Mouse (Mus musculus) MEL (cell line): ENCODE data around the gene N6amt1. TPM values are rescaled to one million over a fixed set of nuclear protein-coding genes. Genes with fewer than 3 reads are reported as not detected.

Experiments
- DNase-seq: peaks from one replicate; pipeline ENCODE4 v3.0.0; 2011; ENCODE audit warnings: low read depth, low spot score
- H3K27ac ChIP-seq: 2 replicates; pipeline ENCODE4 v1.5.1; 2012; ENCODE audit warnings: low read depth, mild to moderate bottlenecking, control low read depth, low read length, moderate library complexity; ENCODE audit not compliant: control insufficient read depth
- H3K27me3 ChIP-seq, 2 experiments: fragments of 150-350 bp in 1 of 2; sonication (generic) in 1 of 2; 2 replicates each; pipeline ENCODE4 v1.6.1; 2012; ENCODE audit warnings: low read length in 2 of 2, mild to moderate bottlenecking in 2 of 2, improper control_type of control experiment in 1 of 2, moderate library complexity in 1 of 2; ENCODE audit not compliant: insufficient read depth in 2 of 2, control insufficient read depth in 1 of 2
- H3K36me3 ChIP-seq, 2 experiments: 2 replicates each; pipeline ENCODE4 v1.6.1; 2012 to 2014; ENCODE audit warnings: low read length in 2 of 2, improper control_type of control experiment in 1 of 2, inconsistent platforms in 1 of 2, mild to moderate bottlenecking in 1 of 2; ENCODE audit not compliant: insufficient read depth in 2 of 2, control insufficient read depth in 1 of 2
- H3K4me1 ChIP-seq, 2 experiments: fragments of 150-350 bp in 1 of 2; sonication (generic) in 1 of 2; 2 replicates each; pipeline ENCODE4 v1.6.1; 2012; ENCODE audit warnings: low read length in 2 of 2, improper control_type of control experiment in 1 of 2, mild to moderate bottlenecking in 1 of 2; ENCODE audit not compliant: insufficient read depth in 2 of 2, control insufficient read depth in 1 of 2
- H3K4me3 ChIP-seq, 2 experiments: fragments of 150-350 bp in 1 of 2; sonication (generic) in 1 of 2; 2 replicates each; pipeline ENCODE4 v1.5.1; 2012; ENCODE audit warnings: low read depth in 2 of 2, low read length in 2 of 2, mild to moderate bottlenecking in 2 of 2, moderate library complexity in 2 of 2, control low read depth in 1 of 2, improper control_type of control experiment in 1 of 2; ENCODE audit not compliant: control insufficient read depth in 1 of 2, insufficient read depth in 1 of 2
- H3K79me2 ChIP-seq: 2 replicates; pipeline ENCODE4 v1.6.1; 2012; ENCODE audit warnings: mild to moderate bottlenecking, low read length, moderate library complexity; ENCODE audit not compliant: control insufficient read depth, poor library complexity, insufficient read depth
- H3K9ac ChIP-seq: 2 replicates; pipeline ENCODE4 v1.6.1; 2012; ENCODE audit warnings: low read depth, mild to moderate bottlenecking, control low read depth, low read length, moderate library complexity; ENCODE audit not compliant: control insufficient read depth, poor library complexity, severe bottlenecking
- H3K9me3 ChIP-seq: fragments of 150-350 bp; sonication (generic); replicated peaks from 2 replicates; pipeline ENCODE4 v1.6.1; 2012; ENCODE audit warnings: mild to moderate bottlenecking, low read length, improper control_type of control experiment, moderate library complexity; ENCODE audit not compliant: insufficient read depth
- CHD1 ChIP-seq: IDR thresholded peaks from 2 replicates; pipeline ENCODE4 v1.6.1; 2012; ENCODE audit warnings: low read depth, mild to moderate bottlenecking, inconsistent platforms, low read length, improper control_type of control experiment
- CHD2 ChIP-seq: IDR thresholded peaks from 2 replicates; pipeline ENCODE4 v1.6.1; 2011; ENCODE audit warnings: low read length, improper control_type of control experiment
- CTCF ChIP-seq, 3 experiments: IDR thresholded peaks in 2 of 3; conservative IDR thresholded peaks in 1 of 3; 2 replicates each; pipeline ENCODE4 v1.5.1; 2011 to 2012; ENCODE audit warnings: low read length in 3 of 3, low read depth in 2 of 3, mild to moderate bottlenecking in 2 of 3, improper control_type of control experiment in 1 of 3, inconsistent platforms in 1 of 3, mixed read lengths in 1 of 3, moderate library complexity in 1 of 3; ENCODE audit not compliant: control insufficient read depth in 1 of 3, insufficient read depth in 1 of 3, poor library complexity in 1 of 3, severe bottlenecking in 1 of 3
- E2F4 ChIP-seq: IDR thresholded peaks from 2 replicates; pipeline ENCODE4 v1.6.1; 2011; ENCODE audit warnings: low read depth, low read length, improper control_type of control experiment, borderline replicate concordance
- ELF1 ChIP-seq: IDR thresholded peaks from 2 replicates; pipeline ENCODE4 v1.6.1; 2014; ENCODE audit warnings: low read depth, mild to moderate bottlenecking, inconsistent platforms, low read length, improper control_type of control experiment, moderate library complexity
- EP300 ChIP-seq, 2 experiments: IDR thresholded peaks; 2 replicates each; pipeline ENCODE4 v1.6.1; 2011; ENCODE audit warnings: improper control_type of control experiment in 2 of 2, low read length in 2 of 2, low read depth in 1 of 2, mild to moderate bottlenecking in 1 of 2
- GABPA ChIP-seq: IDR thresholded peaks from 2 replicates; pipeline ENCODE4 v1.6.1; 2012; ENCODE audit warnings: low read depth, mild to moderate bottlenecking, inconsistent platforms, low read length, improper control_type of control experiment, moderate library complexity
- GATA1 ChIP-seq: IDR thresholded peaks from 2 replicates; pipeline ENCODE4 v1.6.1; 2011; ENCODE audit warnings: low read depth, low read length, improper control_type of control experiment
- JUND ChIP-seq: IDR thresholded peaks from 2 replicates; pipeline ENCODE4 v1.6.1; 2011; ENCODE audit warnings: low read depth, mild to moderate bottlenecking, improper control_type of control experiment, low read length
- MAFK ChIP-seq: IDR thresholded peaks from 2 replicates; pipeline ENCODE4 v1.6.1; 2011; ENCODE audit warnings: low read depth, mild to moderate bottlenecking, low read length, improper control_type of control experiment, borderline replicate concordance
- MAX ChIP-seq: IDR thresholded peaks from 2 replicates; pipeline ENCODE4 v1.6.1; 2011; ENCODE audit warnings: low read length, improper control_type of control experiment
- MAZ ChIP-seq: IDR thresholded peaks from 2 replicates; pipeline ENCODE4 v1.6.1; 2012; ENCODE audit warnings: low read depth, mild to moderate bottlenecking, inconsistent platforms, low read length, improper control_type of control experiment
- MEF2A ChIP-seq: IDR thresholded peaks from 2 replicates; pipeline ENCODE4 v1.6.1; 2014; ENCODE audit warnings: low read depth, mild to moderate bottlenecking, inconsistent platforms, low read length, improper control_type of control experiment; ENCODE audit not compliant: poor library complexity, insufficient replicate concordance, severe bottlenecking; ENCODE audit errors: extremely low read depth
- NRF1 ChIP-seq: IDR thresholded peaks from 2 replicates; pipeline ENCODE4 v1.6.1; 2014; ENCODE audit warnings: low read depth, mild to moderate bottlenecking, inconsistent platforms, low read length, improper control_type of control experiment, moderate library complexity; ENCODE audit not compliant: poor library complexity, insufficient read depth, severe bottlenecking
- POLR2A ChIP-seq, 2 experiments: IDR thresholded peaks; 2 replicates each; pipeline ENCODE4 v1.6.1; 2011 to 2012; ENCODE audit warnings: low read length in 2 of 2, mild to moderate bottlenecking in 2 of 2, control low read depth in 1 of 2, improper control_type of control experiment in 1 of 2, low read depth in 1 of 2, moderate library complexity in 1 of 2; ENCODE audit not compliant: control insufficient read depth in 1 of 2, insufficient read depth in 1 of 2, poor library complexity in 1 of 2
- POLR2AphosphoS2 ChIP-seq: IDR thresholded peaks from 2 replicates; pipeline ENCODE4 v1.6.1; 2011; ENCODE audit warnings: low read length, improper control_type of control experiment
- SIN3A ChIP-seq: IDR thresholded peaks from 2 replicates; pipeline ENCODE4 v1.6.1; 2012; ENCODE audit warnings: low read length, improper control_type of control experiment, inconsistent platforms
- TAL1 ChIP-seq: IDR thresholded peaks from 2 replicates; pipeline ENCODE4 v1.6.1; 2012; ENCODE audit warnings: mild to moderate bottlenecking, inconsistent platforms, low read length, moderate library complexity, mixed read lengths
- USF1 ChIP-seq: IDR thresholded peaks from 2 replicates; pipeline ENCODE4 v1.6.1; 2014; ENCODE audit warnings: low read depth, mild to moderate bottlenecking, inconsistent platforms, low read length, improper control_type of control experiment, moderate library complexity
- ZKSCAN1 ChIP-seq: IDR thresholded peaks from 2 replicates; pipeline ENCODE4 v1.6.1; 2012; ENCODE audit warnings: low read depth, mild to moderate bottlenecking, inconsistent platforms, low read length, improper control_type of control experiment, moderate library complexity
- ZMIZ1 ChIP-seq: IDR thresholded peaks from 2 replicates; pipeline ENCODE4 v1.6.1; 2012; ENCODE audit warnings: low read depth, mild to moderate bottlenecking, inconsistent platforms, low read length, improper control_type of control experiment, moderate library complexity
- ZNF384 ChIP-seq: IDR thresholded peaks from 2 replicates; pipeline ENCODE4 v1.6.1; 2012; ENCODE audit warnings: low read depth, mild to moderate bottlenecking, inconsistent platforms, low read length, improper control_type of control experiment
- polyA plus RNA-seq, 2 experiments: library from polyadenylated mRNA; stranded (reverse) in 1 of 2; unstranded in 1 of 2; fragments of >175 nt in 1 of 2; fragments of >200 nt in 1 of 2; gene quantifications; 2 replicates each; pipeline versions ENCODE4 v1.2.1 to v1.2.4; 2012; ENCODE audit warnings: low replicate concordance in 2 of 2, low read depth in 1 of 2; ENCODE audit not compliant: insufficient read length in 2 of 2, insufficient read depth in 1 of 2, missing spikeins in 1 of 2
- total RNA-seq: library from RNA; depleted of rRNA; stranded (reverse); fragments of 300-350 nt; gene quantifications from 2 replicates; pipeline ENCODE4 v1.2.3, GENCODE M21; 2012

The N6amt1 gene
- total and polyA plus RNA-seq, 3 experiments = 16.1 to 24.6 TPM; not detected in 1

GRCm38 (mm10) chr16:87310659-87311058 is 43.3 kb upstream of the N6amt1 start:
- H3K9ac ChIP-seq = no peak overlapping the region

GRCm38 (mm10) chr16:87318200-87318811 is 35.7 kb upstream of the N6amt1 start:
- H3K4me3 ChIP-seq = no peak overlapping the region
- H3K9me3 ChIP-seq = no peaks in the 10 kb centered on the region
- no peak for DNase-seq
- peaks cover 0 to 2% of the 10 kb centered on the region in 2 experiments; a peak in 2 of 4 replicates for H3K27me3 ChIP-seq
- no peak for TF ChIP-seq E2F4
- TF ChIP-seq GABPA = no peak
- no peak for TF ChIP-seq SIN3A
- no peak for TF ChIP-seq MAX
- TF ChIP-seq TAL1 = no peak
- no peak for TF ChIP-seq MEF2A
- no peak for TF ChIP-seq GATA1
- no peak for TF ChIP-seq EP300 (IDR thresholded peaks at IDR 0.05; ENCODE audit: low read depth in 1 of 2, low read length in 2 of 2)
- TF ChIP-seq JUND = no peak
- TF ChIP-seq ELF1 = no peak
- TF ChIP-seq CHD1 = no peak
- TF ChIP-seq MAFK = no peak
- no peak for TF ChIP-seq POLR2A (IDR thresholded peaks at IDR 0.05; ENCODE audit: control insufficient read depth in 1 of 2, insufficient read depth in 1 of 2, low read depth in 1 of 2, low read length in 2 of 2, poor library complexity in 1 of 2)
- no peak for TF ChIP-seq MAZ
- TF ChIP-seq ZKSCAN1 = no peak
- TF ChIP-seq, all 39 proteins: peak for 0
- Histone ChIP-seq H3K9ac (no peak overlapping the region), H3K36me3 (no peaks in the 10 kb centered on the region), H3K4me1 (no peaks in the 10 kb centered on the region), H3K27ac (no peak overlapping the region), H3K79me2 (no peaks in the 10 kb centered on the region)

More at GRCm38 (mm10) chr16:87310659-87311058, 43.3 kb upstream of the N6amt1 start:
- Histone ChIP-seq H3K27ac (no peak overlapping the region), H3K4me3 (peak overlapping the region; percentile 36 to 38; a peak in 3 of 4 replicates), H3K9me3 (no peaks in the 10 kb centered on the region), H3K79me2 (no peaks in the 10 kb centered on the region), H3K36me3 (no peaks in the 10 kb centered on the region), H3K4me1 (no peaks in the 10 kb centered on the region), H3K27me3 (no peaks in the 10 kb centered on the region; a peak in 1 of 4 replicates)
- DNase-seq = no peak
- TF ChIP-seq TAL1 (no peak), POLR2A (IDR thresholded peaks at IDR 0.05; ENCODE audit: control insufficient read depth in 1 of 2, insufficient read depth in 1 of 2, low read depth in 1 of 2, low read length in 2 of 2, poor library complexity in 1 of 2) (no peak), CTCF (IDR thresholded peaks at IDR 0.05 in 2 of 3, conservative IDR thresholded peaks at IDR 0.05 in 1 of 3; ENCODE audit: control insufficient read depth in 1 of 3, insufficient read depth in 1 of 3, low read depth in 2 of 3, low read length in 3 of 3, poor library complexity in 1 of 3, severe bottlenecking in 1 of 3) (no peak), CHD2 (no peak), NRF1 (no peak), MAX (no peak), POLR2AphosphoS2 (no peak), CHD1 (no peak), USF1 (no peak), MAZ (no peak), ZMIZ1 (no peak), ZNF384 (no peak)
